Mouse (Mus musculus) heart, adult 2 months (tissue): ENCODE measurements around the gene Slit1. TPM values are rescaled to one million over a fixed set of nuclear protein-coding genes. Genes with fewer than 3 reads are reported as not detected.

ENCODE experiments used
- DNase-seq, 2 experiments: peaks; one replicate each; pipeline ENCODE4 v3.0.0; 2021
- H3K27ac ChIP-seq: fragments of 200-600 bp; 2 replicates; pipeline ENCODE4 v1.8.1; 2022
- H3K27me3 ChIP-seq: fragments of 200-500 bp; 2 replicates; pipeline ENCODE4 v1.6.1; 2012; ENCODE audit warnings: mild to moderate bottlenecking, low read length, inconsistent platforms, mixed read lengths; ENCODE audit not compliant: control insufficient read depth, insufficient read depth
- H3K36me3 ChIP-seq: fragments of 200-500 bp; 2 replicates; pipeline ENCODE4 v1.6.1; 2012; ENCODE audit warnings: low read length, inconsistent platforms; ENCODE audit not compliant: control insufficient read depth, insufficient read depth
- H3K4me1 ChIP-seq: fragments of 200-500 bp; 2 replicates; pipeline ENCODE4 v1.6.1; 2011; ENCODE audit warnings: low read length; ENCODE audit not compliant: control insufficient read depth, insufficient read depth
- H3K4me3 ChIP-seq: fragments of 200-600 bp; 2 replicates; pipeline ENCODE4 v1.8.1; 2022
- H3K79me2 ChIP-seq: fragments of 200-500 bp; replicated peaks from 2 replicates; pipeline ENCODE4 v1.6.1; 2012; ENCODE audit warnings: mild to moderate bottlenecking, inconsistent platforms, low read length, moderate library complexity, mixed read lengths; ENCODE audit not compliant: control insufficient read depth, insufficient read depth
- H3K9ac ChIP-seq: fragments of 200-500 bp; 2 replicates; pipeline ENCODE4 v1.6.1; 2012; ENCODE audit warnings: low read depth, mild to moderate bottlenecking, control low read depth, inconsistent platforms, low read length, mixed read lengths
- CTCF ChIP-seq: fragments of 200-600 bp; IDR thresholded peaks from 2 replicates; pipeline ENCODE4 v1.8.1; 2022; ENCODE audit warnings: antibody characterized with exemption, mild to moderate bottlenecking, moderate library complexity
- EP300 ChIP-seq: fragments of 200-500 bp; IDR thresholded peaks from 2 replicates; pipeline ENCODE4 v1.6.1; 2011; ENCODE audit warnings: low read depth, low read length, control low read depth; ENCODE audit not compliant: insufficient read depth
- POLR2A ChIP-seq: fragments of 200-500 bp; IDR thresholded peaks from 2 replicates; pipeline ENCODE4 v1.6.1; 2011; ENCODE audit warnings: mild to moderate bottlenecking, low read depth, low read length, control low read depth; ENCODE audit not compliant: insufficient read depth
- WGBS: fragments of 180-500 bp; shearing (Covaris S2); methylation state at CpG from one replicate; pipeline ENCODE4 v1.1.7; 2018; 5-methylcytosine and 5-hydroxymethylcytosine counted together
- intact Hi-C: fragments of 180-260 bp; cut with DNase I; formaldehyde crosslinking; loops from one replicate; pipeline ENCODE4 v1.15.1; 2025
- polyA plus RNA-seq: library from polyadenylated mRNA; depleted of rRNA; stranded (reverse); fragments of >200 nt; gene quantifications from 2 replicates; pipeline ENCODE4 v1.2.3, GENCODE M21; 2012
- total RNA-seq, 2 experiments: library from RNA; stranded (reverse); gene quantifications; 2 replicates each; pipeline ENCODE4 v1.2.3; 2021

The Slit1 gene
- total and polyA plus RNA-seq, 3 experiments: 0.05 to 0.07 (median 0.06) TPM

GRCm38 (mm10) chr19:41706094-41706828 lies 37.2 kb downstream of the Slit1 start:
- H3K27me3 ChIP-seq: no peaks in the 10 kb centered on the region

DNA sequence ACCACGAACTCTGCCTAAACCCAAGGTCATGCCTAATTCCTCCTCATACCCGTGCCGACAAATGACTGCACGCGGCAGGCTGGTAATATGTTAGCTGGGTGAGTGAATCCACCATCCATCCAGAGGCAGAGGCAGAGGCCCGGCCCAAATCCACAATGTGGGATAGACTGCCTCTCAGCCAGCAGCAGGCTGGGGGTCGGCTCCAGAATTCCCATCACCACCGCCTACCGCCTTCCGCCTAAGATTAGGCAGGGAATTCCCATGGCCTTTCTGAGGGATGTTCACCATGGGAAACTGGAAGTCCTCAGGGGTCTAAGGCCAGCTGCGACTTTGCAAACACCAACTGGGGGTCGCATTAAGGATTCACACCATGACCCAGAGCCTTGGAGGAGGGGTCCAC lies 38.0 kb downstream of the Slit1 start:
- WGBS: 38% methylated on average over 12 of the region's 12 CpGs
- Histone ChIP-seq H3K4me1 (no peaks in the 10 kb centered on the region), H3K4me3 (no peak overlapping the region), H3K9ac (no peak overlapping the region), H3K79me2 (no peaks in the 10 kb centered on the region), H3K27ac (no peak overlapping the region), H3K27me3 (no peaks in the 10 kb centered on the region), H3K36me3 (no peaks in the 10 kb centered on the region)
- TF ChIP-seq CTCF (no peak), EP300 (no peak), POLR2A (no peak)
- DNase-seq: no peak
- intact Hi-C loops: no loop called here

More at GRCm38 (mm10) chr19:41706094-41706828, 37.2 kb downstream of the Slit1 start:
- WGBS: 78% methylated on average over 17 of the region's 17 CpGs
- Histone ChIP-seq H3K79me2 (no peaks in the 10 kb centered on the region), H3K4me1 (no peaks in the 10 kb centered on the region), H3K27ac (no peak overlapping the region), H3K9ac (no peak overlapping the region), H3K36me3 (no peaks in the 10 kb centered on the region), H3K4me3 (no peak overlapping the region)
- intact Hi-C loops: no loop called here
- TF ChIP-seq POLR2A: no peak
- no peak for TF ChIP-seq EP300
- TF ChIP-seq CTCF: no peak
- DNase-seq: no peak

DNA sequence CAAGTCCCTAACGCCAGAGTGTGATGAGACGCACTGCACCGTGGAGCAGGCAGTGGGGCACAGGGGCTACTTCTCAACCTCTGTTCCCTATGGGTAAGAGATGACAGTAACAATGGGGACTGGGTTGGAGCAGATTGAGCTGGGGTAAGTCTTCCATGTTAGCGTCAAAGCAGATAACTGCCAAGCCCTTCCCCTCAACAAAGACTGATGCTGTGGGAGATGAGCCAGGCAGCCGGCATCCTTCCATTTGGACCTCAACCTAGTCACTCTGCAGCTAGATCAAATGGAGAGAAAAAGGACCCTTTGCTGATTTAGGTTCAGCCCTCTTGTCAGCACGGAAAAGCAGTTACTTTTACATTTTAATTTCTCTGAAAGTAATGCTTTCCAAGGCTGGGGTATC lies 40.8 kb downstream of the Slit1 start:
- H3K9ac ChIP-seq: no peak overlapping the region
- TF ChIP-seq CTCF (no peak), EP300 (no peak), POLR2A (no peak)
- H3K4me3 ChIP-seq: no peak overlapping the region
- no peak for DNase-seq
- no peaks in the 10 kb centered on the region for H3K36me3 ChIP-seq
- H3K79me2 ChIP-seq: no peaks in the 10 kb centered on the region
- WGBS: 68% methylated on average over 6 of the region's 6 CpGs
- intact Hi-C loops: no loop called here
- no peaks in the 10 kb centered on the region for H3K4me1 ChIP-seq
- H3K27me3 ChIP-seq: no peaks in the 10 kb centered on the region
- H3K27ac ChIP-seq: no peak overlapping the region

DNA sequence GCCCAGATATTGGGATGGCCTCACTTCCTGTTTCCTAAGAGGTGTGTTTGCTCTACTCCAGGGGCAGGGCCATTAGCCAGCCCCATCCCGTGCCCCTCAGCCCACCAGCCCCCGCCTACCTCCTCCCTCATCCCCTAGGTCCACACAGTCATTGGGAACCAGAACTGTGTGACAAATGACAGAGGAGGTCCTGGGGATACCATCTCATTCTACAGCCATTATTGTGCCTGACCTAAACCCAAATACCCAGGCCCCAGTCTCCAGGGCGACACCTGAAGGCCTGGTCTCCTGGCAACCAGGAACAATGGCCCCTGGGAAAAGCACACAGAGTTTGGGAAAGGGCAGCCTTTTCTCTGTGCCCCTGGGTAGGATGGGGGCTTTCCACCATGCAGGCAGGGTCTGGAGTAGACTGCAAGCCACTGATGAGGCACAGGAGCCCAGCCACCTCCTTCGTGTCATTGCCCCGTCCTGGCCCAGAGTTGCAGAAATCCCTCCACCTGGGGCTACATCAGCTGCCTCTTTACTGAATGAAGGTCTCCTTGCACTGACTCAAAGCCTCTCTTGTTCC lies 44.5 kb downstream of the Slit1 start:
- H3K27me3 ChIP-seq: peaks cover 2% of the 10 kb centered on the region; the same call in 1 of the 2 replicates
- intact Hi-C loops: no loop called here
- H3K9ac ChIP-seq: no peak overlapping the region
- no peak overlapping the region for H3K27ac ChIP-seq
- no peak for DNase-seq
- H3K4me3 ChIP-seq: no peak overlapping the region
- no peaks in the 10 kb centered on the region for H3K36me3 ChIP-seq
- H3K4me1 ChIP-seq: no peaks in the 10 kb centered on the region
- no peaks in the 10 kb centered on the region for H3K79me2 ChIP-seq
- 78% methylated on average over 5 of the region's 5 CpGs for WGBS
- no peak for TF ChIP-seq POLR2A
- no peak for TF ChIP-seq EP300
- TF ChIP-seq CTCF: no peak

- H3K79me2 ChIP-seq: no peaks in the 10 kb centered on the region
- no peaks in the 10 kb centered on the region for H3K36me3 ChIP-seq
- no peak overlapping the region for H3K27ac ChIP-seq
- H3K27me3 ChIP-seq: peaks cover 2% of the 10 kb centered on the region; the same call in 1 of the 2 replicates
- intact Hi-C loops: no loop called here
- 69% methylated on average over 6 of the region's 6 CpGs for WGBS
- DNase-seq: no peak
- no peak overlapping the region for H3K4me3 ChIP-seq
- no peaks in the 10 kb centered on the region for H3K4me1 ChIP-seq
- TF ChIP-seq POLR2A (no peak), CTCF (no peak), EP300 (no peak)
- no peak overlapping the region for H3K9ac ChIP-seq
These were observed 45.5 kb downstream of the Slit1 start for GRCm38 (mm10) chr19:41697807-41698515.

DNA sequence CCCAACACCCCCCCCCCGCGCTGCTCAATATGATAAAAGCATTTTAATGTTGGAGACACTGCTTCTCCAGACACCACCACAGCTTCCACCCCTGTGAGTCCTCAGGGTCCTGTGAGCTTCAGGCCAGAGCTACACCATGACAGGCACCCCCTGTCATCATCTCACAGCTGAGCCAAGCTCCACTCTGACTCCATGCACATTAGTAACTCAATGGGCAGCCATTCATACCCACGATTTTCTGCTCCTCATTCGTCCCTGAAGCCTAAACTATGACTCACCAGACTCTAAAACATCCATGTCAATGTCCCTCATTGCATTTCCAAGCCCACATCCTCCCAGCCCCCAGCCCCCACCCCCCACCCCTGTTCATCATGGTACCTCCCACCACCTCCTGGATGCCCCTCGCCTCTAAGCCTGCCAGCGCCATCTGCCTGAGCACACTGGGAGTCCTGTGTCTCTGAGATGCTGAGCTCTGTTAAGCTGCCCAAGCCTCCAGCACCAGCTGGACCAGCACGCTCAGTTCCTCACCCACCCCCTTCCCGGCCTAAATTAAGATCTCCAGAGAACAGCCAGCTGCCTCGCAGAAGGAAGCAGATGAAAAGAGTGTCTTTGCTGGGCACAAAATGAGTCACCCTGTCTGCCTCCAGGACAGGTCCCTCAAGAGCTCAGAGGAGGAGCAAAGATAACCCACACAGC lies 46.2 kb downstream of the Slit1 start:
- no peak overlapping the region for H3K9ac ChIP-seq
- intact Hi-C loops: no loop called here

More for the DNA sequence above, 46.2 kb downstream of the Slit1 start:
- no peaks in the 10 kb centered on the region for H3K36me3 ChIP-seq
- no peaks in the 10 kb centered on the region for H3K79me2 ChIP-seq
- no peaks in the 10 kb centered on the region for H3K4me1 ChIP-seq
- TF ChIP-seq CTCF: no peak
- TF ChIP-seq POLR2A: no peak
- TF ChIP-seq EP300: no peak
- DNase-seq: no peak
- no peak overlapping the region for H3K27ac ChIP-seq
- WGBS: 33% methylated on average over 9 of the region's 9 CpGs
- H3K4me3 ChIP-seq: no peak overlapping the region
- H3K27me3 ChIP-seq: peaks cover 2% of the 10 kb centered on the region; the same call in 1 of the 2 replicates
